Mouse (Mus musculus): ENCODE measurements around the gene Egfl6. TPM values are rescaled to one million over a fixed set of nuclear protein-coding genes. Genes with fewer than 3 reads are reported as not detected.
"Not testable (repeated sequence)": the region's sequence is repeated elsewhere in the genome, so short reads cannot be mapped to it uniquely, and the experiment has no call there.

Gene Egfl6
- total RNA-seq, 2 experiments from 2014 or later = 0.74 TPM

DNA sequence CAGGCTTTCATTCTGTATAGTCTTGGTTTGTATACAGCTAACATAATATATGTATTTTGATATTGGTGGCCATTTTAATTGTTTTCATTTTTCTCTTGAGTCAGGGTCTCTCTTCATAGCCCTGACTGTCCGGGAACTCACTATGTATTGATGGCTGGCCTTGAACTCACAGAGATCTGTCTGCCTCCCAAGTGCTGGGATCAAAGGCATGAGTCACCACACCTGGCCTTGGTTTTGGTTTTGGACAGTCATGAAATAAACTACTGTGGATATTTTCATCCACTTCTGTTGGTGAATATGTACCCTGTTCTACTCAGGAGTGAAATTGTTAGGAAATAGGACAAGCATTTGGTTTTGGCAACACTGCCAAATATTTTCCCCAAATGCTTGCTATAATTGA lies 68.9 kb downstream of the Egfl6 start:
- DNase-seq = no peak

DNA sequence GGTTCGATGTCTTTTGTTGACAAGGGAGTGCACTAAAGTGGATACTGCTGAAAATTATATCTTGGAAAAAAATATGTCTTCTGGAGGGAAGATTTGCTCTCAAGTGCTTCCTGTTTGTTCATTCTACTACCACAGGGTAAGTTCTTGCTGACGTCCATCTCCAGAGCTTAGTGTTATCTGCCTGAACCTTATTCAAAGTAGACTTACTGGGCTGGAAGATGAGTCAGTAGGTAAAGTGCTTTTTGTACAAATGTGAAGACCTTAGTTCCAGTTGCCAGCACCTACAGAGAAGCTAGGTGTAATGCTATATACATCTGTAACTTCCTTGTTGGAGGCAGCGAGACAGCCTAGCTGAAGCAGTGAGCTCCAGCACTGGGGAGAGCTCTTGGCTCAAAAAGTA lies 69.6 kb downstream of the Egfl6 start:
- no peak for DNase-seq

DNA sequence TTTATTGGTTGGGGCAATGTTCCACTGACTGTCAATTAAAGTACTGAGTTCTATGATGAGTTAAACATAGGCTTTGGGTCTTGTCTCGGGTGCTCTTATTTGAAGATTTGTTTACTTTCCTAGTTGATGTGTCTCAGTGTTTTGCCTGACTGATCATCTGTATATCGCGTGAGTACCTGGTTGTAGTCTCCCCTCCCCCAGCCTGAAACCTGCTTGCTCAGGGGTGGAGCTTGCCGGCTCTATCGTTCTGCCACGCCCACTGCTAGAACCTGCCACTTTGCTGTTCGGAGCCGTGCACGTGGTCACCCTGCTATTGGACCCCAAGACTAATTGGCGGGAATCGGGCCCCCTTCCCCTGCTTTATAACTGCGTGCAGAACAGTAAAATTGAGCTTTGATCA lies 71.5 kb downstream of the Egfl6 start:
- not testable (repeated sequence) for DNase-seq

DNA sequence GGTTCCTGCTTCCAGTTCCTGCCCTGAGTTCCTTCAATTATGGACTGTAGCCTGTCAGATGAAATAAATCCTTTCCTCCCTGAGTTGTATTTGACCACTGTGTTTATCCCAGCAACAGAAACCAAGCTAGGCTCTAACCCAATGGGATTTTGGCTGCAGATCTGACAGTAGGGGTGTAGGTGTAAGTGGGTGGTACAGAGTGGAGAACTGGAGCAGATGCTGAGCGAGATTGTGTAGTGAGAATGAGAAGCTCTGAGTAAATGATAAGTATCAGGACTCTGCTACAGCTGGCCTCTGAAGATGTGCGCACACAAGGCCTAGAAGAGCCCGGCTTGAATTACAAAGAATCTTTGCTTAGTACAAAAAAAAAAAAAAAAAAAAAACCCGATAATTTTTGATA lies 73.4 kb downstream of the Egfl6 start:
- DNase-seq = no peak

DNA sequence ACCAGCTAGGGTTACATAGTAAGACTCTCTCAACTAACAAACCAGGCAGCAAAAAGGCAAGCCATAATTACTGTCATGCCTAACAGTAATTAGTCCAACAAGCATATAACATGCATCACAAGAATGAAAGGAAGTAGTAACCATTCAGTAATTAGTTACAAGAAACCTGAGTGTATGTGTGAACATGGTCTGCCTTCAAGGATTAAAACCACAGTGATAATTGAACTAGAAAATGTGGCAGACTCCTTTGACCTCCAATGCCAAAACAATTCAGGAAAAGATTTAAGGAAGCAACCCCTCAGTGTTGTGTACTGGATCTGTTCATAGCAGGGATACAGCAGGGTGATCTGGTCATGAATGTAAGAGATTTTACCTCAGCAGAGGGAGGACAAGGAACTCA lies 74.4 kb downstream of the Egfl6 start:
- DNase-seq = no peak

DNA sequence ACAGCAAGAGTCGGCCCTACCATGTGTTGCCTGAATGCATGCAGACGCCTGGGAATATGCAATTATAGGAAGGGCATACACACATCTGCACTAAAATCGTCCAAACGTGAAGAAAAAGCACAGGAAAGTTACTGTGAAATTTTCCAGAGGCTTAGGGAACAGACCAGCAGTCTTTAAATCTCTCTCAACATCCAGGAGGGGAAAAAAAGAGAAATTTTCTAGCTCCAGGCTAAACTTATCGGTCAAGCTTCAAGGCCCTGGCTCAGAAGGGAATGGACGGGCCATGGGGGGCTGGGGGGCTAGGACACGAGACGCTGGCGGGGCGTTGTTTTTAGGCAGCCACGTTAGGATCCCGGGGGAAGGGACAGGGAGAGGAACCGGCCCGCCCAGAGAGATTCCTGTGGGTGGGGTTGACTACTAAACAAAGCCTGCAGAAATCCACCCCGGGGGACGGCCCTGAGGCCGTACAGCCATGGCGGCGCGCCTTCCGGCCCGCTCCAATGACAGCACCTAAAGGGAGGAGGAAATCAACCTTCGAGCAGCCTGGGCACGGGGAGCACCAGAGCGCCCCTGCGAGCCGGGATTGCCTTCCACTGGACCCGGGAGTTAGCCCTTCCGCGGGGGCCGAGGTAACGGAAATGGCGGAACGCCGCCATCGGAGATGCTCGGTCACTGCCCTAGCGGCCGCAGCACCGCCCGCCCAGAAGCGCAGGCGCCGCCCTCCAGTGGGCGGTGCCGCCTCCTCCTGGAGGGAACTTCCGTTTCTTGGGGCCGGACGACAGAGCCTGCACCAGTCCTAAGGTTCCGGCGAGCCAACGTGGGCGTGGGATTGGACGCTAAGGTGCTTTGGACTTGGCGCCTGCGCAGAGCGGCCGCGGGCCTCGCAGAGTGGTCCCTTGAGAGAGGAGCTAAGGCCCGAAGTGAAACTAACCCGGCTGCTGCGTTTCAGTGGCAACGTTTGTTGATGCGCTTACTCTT lies 75.5 kb downstream of the Egfl6 start:
- peak; percentile 95 for DNase-seq

DNA sequence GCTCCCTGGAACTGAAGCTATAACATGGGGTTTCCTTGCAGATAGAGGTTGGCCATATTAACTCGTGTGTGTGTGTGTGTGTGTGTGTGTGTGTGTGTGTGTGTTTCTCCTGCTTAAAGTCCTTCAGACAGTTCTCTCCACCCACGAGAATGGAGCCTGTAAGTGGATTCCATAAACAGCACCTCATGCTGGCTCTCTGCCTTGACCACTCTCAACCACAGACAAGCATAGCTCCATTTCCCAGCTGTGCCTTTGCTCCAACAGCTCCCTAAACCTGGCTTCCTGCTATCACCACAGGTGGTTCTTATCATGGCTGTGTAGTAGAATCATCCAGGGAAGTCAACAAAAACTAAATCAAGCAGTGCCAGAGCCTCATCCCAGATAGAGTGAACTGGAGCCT lies 81.1 kb downstream of the Egfl6 start:
- no peak for DNase-seq

DNA sequence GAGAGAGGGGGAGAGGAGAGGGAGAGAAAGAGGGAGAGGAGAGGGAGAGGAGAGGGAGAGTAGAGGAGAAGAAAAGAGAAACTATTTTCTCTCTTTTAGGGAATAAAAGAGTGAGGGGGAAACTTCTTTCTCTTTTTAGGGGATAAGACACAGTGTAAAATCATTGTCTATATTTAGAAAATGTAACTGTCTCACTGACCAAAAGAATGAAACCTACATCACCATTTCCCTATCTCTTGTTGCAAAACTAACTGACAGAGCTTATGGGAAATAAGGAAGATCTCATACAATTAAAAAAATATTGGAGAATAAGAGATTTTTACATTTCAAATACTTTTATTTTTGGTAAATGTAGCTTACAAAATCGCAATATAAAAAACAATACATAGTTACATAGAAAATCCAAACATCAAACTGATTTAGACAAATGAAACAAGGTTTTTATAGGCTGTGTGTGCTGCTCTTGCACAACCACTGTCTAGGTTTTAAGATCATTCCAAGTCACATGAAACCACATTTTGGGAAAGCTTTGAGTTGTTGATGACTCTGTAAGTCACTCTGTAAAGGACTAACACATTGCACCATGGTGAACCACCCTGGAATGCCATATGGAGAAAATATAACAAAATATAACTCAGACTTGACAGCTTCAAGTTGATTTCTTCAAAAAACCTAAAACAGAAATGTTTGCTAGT lies 85.9 kb downstream of the Egfl6 start:
- no peak for DNase-seq

DNA sequence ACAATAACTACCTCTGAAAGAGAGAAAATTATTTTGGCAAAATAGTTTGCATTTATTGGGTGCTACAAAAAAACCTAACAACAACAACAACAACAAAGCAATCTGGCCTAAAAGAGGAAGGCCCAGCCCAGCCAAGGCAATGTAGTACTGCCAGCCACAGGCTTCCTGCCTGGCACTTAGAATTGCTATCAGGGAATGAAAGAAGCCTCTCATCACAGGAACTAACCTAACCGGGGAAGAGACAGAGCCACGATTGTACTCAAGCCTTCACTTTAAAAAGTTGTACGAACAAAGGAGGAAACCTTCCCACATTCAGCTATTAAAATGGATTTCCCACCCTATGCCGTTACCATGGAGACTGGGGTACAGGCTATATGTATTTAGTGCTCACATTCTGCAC lies 87.7 kb downstream of the Egfl6 start:
- DNase-seq = no peak

DNA sequence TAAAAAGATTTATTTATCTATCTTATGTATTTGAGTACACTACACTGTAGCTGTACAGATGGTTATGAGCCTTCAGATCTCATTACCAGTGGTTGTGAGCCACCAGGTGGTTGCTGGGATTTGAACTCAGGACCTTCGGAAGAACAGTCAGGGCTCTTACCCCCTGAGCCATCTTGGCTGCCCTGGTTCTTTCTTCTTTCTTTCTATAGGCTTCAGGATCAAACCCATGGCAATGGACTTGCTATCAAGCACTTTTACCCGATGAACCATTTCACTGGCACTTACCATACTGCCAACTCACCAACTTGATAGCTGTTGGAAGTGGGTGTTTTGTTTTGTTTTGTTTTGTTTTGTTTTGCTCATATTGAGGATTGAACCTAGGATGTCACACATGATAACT lies 90.5 kb downstream of the Egfl6 start:
- no peak for DNase-seq

DNA sequence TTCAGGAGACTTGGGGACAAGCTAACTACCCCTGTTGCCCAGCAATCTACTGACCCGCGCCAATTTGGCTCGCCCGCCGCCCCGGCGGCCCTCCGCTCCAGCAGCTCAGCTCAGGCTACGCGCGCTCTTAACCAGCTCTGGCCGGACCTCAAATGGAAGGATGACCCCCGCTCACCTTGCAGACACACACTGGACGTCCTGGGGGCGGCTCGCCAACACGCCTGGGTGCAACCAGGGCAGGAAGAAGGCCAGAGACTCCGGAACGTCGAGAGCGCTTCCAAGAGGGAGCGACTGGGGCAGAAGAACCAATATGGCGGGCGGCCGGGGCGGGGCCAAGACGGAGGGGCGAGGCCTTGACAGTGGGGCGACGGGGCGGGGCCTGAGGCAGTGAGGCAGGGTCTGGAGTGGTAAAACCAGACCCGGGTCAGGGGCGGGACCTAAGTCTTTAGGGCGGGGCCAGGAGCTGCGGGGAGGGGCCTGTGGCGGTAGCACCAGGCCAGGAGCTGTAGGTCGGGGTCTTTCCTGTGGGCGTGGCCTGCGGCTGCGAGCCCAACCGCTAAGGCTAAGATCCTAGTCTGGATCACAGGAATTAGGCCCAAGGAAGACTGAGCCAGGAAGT lies 106.0 kb downstream of the Egfl6 start, which contains the start of gene Rab9:
Gene Rab9, minus strand, starts transcription at position 503 of the 619 bp plus-strand sequence.
- peak; percentile 94 for DNase-seq

DNA sequence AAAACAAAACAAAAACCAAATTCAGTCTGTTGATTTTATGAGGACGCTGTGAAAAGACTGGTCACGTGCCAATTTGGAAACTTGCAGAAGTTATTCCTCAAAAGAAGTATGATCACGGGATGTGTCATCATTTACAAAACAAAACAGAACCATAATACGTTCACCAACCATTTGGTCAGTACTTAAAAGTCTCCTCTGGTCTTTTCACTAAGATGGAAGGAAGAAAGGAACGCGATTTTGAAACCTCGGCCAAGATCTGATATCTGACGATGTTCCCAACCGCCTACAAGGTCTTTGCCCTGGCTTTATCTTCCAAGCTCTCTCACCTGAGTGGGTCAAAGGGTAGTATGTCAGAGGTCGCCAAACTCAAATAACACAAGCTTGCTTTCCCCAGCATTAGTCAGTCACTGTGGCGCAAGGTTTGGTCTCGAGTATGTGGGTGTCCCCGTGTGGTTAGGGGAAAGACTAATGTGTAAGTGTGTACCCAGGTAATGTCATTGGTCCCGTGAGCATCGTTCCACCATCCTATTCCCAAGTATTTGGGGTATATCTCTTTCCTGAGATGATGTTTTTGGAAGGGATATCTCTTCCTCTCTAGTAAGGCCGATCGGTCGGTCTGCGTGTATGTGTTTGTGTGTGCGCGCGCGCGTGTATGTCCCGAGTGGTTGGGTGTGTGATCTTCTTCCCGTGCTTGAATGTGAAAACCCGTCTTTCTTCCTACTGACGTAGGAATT lies 106.7 kb downstream of the Egfl6 start:
- DNase-seq = peak; percentile 5

DNA sequence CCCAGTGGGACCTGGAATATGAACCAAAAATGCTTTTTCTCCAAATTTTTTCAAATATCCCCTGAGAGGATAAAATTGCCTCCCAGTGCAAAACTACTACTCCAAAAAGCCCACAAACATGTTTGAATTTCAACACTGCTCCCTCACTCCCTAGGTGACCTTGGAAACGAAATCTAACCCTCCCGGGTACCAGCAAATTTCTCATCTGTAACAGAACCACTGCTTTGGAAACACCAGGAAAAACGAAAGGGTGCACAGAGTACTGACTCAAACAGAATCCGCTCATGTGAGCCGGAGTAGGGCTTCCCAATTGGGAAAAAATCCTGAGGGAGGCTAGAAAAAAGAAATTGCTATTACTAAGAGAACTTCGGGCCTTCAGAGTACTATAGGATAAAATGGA lies 108.1 kb downstream of the Egfl6 start:
- DNase-seq = no peak

Other genes starting within 250 kb of the Egfl6 start
- gene Trappc2, start 145.1 kb downstream of the Egfl6 start, total RNA-seq (2021) = 10 to 100 TPM; 15.1 to 15.8 TPM
- gene Ofd1, start 145.0 kb downstream of the Egfl6 start, total RNA-seq (2021) = 1 to 10 TPM; 7.5 TPM
- gene Rab9, start 105.9 kb downstream of the Egfl6 start, total RNA-seq (2021) = 10 to 100 TPM; 24.8 to 25.4 TPM
- gene Tceanc, start 67.2 kb downstream of the Egfl6 start, total RNA-seq (2021) = 1 to 10 TPM; 3.6 to 4.9 TPM